Mouse (Mus musculus): ENCODE measurements around the gene Ugcg.

Ugcg gene

GRCm38 (mm10) chr4:59190650-59191424 is 1.8 kb downstream of the Ugcg start:
- no peak for DNase-seq

GRCm38 (mm10) chr4:59194731-59195496 is 5.9 kb downstream of the Ugcg start:
- DNase-seq: peak in 1 of 2 experiments; percentile 39

DNA sequence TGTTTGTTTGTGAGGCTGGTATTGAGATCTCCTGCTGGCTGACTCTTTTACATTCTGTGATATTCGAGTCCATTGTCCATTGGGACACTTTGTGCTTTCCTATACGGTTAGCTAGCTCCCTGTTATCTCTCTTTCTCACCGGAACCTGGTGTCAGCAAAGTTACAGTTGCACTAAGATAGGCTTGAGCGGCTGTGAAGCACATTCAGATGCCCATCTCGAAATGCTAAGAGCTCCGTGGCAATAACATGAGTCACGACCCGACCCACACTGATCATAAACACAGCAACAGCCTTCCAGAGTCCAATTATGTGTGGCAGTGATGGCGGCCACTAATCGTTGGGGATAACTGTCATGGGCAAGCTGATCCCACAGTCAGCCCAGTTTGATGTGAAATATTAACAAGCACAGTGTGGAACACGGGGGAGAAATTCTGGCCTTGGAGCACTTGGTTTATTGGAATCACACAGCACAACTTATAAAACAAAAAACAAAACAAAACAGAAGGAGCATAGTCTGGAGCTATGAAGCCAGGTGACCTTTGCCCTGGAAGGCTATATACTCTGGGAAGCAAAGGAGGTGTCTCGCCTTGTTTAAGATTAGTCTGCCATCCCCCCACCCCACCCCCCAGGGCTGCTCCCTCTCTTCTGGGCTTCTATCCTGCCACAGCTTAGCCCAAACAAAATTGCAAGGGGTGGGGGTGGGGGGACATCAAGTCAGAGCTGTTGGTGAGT is 7.5 kb downstream of the Ugcg start:
- no peak for DNase-seq

- no peak for DNase-seq
Observed at GRCm38 (mm10) chr4:59197078-59197424, 8.0 kb downstream of the Ugcg start.

DNA sequence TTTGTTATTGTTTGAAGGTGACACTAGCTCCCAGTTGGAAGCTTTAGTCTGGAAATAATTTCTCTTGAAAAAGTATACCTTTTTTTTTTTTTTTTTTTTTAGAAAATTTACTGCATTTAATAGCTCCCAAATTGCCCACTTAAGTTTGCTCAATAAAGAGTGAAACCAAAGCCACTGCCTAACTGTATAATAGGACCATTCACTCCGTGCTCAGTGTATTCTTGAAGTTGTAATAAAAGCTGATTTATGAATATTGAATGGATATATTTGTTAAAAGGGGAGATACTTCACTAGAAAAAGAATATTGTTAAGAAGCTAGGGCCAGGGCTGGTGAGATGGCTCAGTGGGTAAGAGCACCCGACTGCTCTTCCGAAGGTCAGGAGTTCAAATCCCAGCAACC is 8.4 kb downstream of the Ugcg start:
- DNase-seq: no peak

GRCm38 (mm10) chr4:59199341-59199740 is 10.3 kb downstream of the Ugcg start:
- peak; percentile 34 to 52 for DNase-seq

DNA sequence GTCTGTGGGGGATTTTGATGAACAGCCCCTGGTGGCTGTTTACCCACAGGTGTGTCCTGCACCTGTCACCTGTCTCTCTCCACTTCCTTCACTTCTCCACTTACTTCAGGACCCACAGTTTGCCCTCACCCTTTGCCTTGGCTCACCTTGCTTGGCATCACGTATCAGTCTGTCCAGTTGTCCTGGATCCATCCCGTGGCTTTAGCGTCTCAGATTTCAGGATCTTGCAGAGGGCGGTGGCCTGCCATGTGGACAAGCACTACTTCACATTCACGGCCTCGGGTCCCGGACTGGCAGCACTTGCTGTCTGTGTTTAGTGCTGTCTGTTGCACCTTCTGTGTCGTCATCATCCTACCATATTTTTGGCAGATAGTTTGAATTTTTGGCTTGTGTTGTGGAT is 10.7 kb downstream of the Ugcg start:
- no peak for DNase-seq

- DNase-seq: no peak
Observed at GRCm38 (mm10) chr4:59200636-59201035, 11.6 kb downstream of the Ugcg start.

DNA sequence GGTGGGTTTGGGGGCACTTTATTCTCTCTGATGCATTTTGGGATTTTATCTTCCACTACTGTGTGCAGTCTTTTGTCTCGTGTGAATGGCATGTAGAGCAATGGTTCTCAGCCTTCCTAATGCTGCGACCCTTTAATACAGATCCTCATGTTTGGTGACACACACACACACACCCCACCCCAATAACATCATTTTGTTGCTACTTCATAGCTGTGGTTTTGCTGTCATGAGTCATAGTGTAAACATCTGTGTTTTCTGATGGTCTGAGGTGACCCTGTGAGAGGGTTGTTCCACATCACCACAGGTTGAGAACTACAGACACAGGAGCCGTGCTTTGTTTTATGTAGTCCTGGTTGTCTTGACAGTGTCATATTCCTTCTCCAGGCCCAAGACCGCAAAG is 15.6 kb downstream of the Ugcg start:
- no peak for DNase-seq

- DNase-seq: no peak
Observed at GRCm38 (mm10) chr4:59205758-59206340, 16.8 kb downstream of the Ugcg start.

DNA sequence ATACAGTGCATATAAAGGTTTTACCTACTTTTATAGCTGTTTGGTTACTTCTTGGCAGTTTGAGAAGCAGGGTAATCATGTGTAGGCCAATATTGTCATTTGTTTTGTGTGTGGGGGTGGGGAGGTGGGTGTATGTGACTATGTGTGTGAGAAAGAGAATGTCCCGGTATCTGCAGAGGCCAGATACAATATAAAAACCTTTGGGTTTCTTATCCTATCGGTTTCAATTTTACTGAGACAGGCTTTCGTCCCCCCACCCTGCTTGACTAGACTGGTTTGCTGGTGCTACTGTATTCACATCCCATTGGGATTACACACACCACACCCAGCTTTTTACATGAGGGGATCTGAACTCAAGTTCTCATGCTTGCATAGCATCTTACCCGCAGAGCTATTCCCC is 17.5 kb downstream of the Ugcg start:
- no peak for DNase-seq

- DNase-seq: no peak
Observed at GRCm38 (mm10) chr4:59208607-59209006, 19.6 kb downstream of the Ugcg start.

- DNase-seq: no peak
Observed at GRCm38 (mm10) chr4:59211181-59211580, 22.1 kb downstream of the Ugcg start.

DNA sequence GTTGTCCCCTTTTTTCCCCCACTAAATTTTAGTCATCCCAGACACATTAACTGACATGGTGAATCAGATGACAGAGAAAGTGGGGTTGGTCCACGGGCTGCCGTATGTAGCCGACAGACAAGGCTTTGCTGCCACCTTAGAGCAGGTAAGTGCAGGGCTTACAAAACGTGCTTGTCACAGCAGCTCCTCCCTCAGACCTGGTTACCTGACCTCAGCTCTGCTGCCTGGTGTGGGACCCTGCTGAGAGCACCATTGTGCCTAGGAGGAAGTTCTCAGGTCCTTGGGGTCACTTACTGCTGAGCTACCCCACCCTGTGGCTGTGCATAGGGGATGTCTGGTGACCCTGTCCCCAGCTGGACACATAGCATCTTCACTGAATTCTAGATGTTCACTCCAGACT is 24.8 kb downstream of the Ugcg start:
- no peak for DNase-seq

DNA sequence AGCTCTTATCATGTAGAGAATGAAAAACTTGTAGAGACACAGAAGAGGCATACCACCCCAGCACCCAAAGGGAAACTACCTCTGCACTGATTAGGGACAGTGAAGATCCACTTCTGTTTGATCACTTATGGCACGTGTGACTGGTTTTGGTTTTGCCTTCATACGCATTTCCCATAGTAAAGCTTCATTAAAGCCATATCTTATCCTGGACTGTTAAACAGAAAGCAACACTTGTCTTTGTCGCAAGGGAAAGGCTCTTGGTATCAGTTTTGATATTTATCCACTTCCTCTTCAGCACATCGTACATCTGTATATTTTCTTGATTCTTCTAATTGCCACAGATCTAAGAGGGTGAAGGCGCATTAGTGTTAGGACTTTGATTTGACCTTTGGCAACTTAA is 25.6 kb downstream of the Ugcg start:
- DNase-seq: no peak

DNA sequence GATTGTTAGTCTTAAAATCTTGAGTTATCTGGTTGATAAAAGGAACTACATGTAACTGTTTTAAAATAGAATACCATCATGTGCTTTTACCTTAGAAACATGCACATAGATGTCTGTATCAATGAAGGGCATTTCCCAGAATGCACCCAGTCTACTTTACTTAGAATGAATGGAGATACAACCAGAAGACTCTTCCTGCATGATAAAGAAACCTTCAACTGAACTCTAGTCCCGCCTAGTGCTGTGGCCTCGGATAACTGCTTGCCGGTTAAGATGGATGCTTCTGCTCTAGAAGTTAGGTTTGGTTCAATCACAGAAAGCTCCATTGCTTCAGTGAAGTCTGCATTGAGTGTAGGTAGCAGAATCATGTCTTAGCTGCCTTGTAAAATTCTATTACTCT is 26.5 kb downstream of the Ugcg start:
- DNase-seq: no peak

- DNase-seq: no peak
Observed at GRCm38 (mm10) chr4:59217101-59217500, 28.0 kb downstream of the Ugcg start.

DNA sequence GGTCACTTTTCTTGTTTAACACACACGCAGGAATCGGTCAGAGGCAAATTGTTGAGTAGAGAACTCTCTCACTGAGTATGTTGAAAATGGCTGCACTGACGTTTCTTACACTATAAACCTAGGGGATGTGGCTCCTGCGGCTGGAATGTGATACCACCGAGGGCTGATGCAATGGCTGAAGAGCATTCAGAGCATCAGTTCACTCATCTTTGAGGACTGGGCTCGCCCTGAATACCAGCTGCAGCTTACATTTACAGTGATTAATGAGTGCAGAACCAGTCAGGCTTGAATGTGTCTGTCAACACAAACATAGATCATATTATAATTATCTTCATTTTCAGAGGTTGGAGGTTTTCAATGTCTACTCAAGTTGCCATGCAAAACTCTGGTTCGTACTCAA is 29.1 kb downstream of the Ugcg start:
- DNase-seq: no peak

GRCm38 (mm10) chr4:59222226-59222625 is 33.2 kb downstream of the Ugcg start:
- peak; percentile 48 to 53 for DNase-seq

GRCm38 (mm10) chr4:59223055-59223615 is 34.1 kb downstream of the Ugcg start:
- no peak for DNase-seq

GRCm38 (mm10) chr4:59224889-59225288 is 35.8 kb downstream of the Ugcg start:
- no peak for DNase-seq

GRCm38 (mm10) chr4:59227047-59227446 is 38.0 kb downstream of the Ugcg start:
- no peak for DNase-seq

- no peak for DNase-seq
Observed at GRCm38 (mm10) chr4:59228951-59229350, 39.9 kb downstream of the Ugcg start.
